Mouse (Mus musculus) fat pad, adult 2 months (tissue): Measurements from ENCODE around the gene Shq1.

Experiments used
- DNase-seq: peaks from one replicate; pipeline ENCODE4 v3.0.0-alpha.2; 2011; ENCODE audit warnings: low read depth, low spot score; ENCODE audit errors: extremely low read depth

The Shq1 gene

GRCm38 (mm10) chr6:100606805-100607204 is 64.2 kb downstream of the Shq1 start:
- DNase-seq: no peak

- DNase-seq: no peak
These were observed 67.3 kb downstream of the Shq1 start for GRCm38 (mm10) chr6:100603702-100604101.

GRCm38 (mm10) chr6:100601634-100602033 is 69.3 kb downstream of the Shq1 start:
- no peak for DNase-seq

- DNase-seq: no peak
These were observed 77.1 kb downstream of the Shq1 start for GRCm38 (mm10) chr6:100593857-100594256.

- no peak for DNase-seq
These were observed 78.0 kb downstream of the Shq1 start for GRCm38 (mm10) chr6:100592991-100593390.

- DNase-seq: no peak
These were observed 80.4 kb downstream of the Shq1 start for GRCm38 (mm10) chr6:100590602-100591001.

GRCm38 (mm10) chr6:100588876-100589275 is 82.1 kb downstream of the Shq1 start:
- DNase-seq: no peak

- no peak for DNase-seq
These were observed 84.2 kb downstream of the Shq1 start for GRCm38 (mm10) chr6:100586758-100587157.

GRCm38 (mm10) chr6:100581951-100582350 is 89.0 kb downstream of the Shq1 start:
- DNase-seq: no peak

- DNase-seq: no peak
These were observed 89.9 kb downstream of the Shq1 start for GRCm38 (mm10) chr6:100581056-100581455.

GRCm38 (mm10) chr6:100577590-100577989 is 93.4 kb downstream of the Shq1 start:
- DNase-seq: no peak

GRCm38 (mm10) chr6:100576171-100576570 is 94.8 kb downstream of the Shq1 start:
- no peak for DNase-seq

GRCm38 (mm10) chr6:100566774-100567173 is 104.2 kb downstream of the Shq1 start:
- no peak for DNase-seq

- DNase-seq: no peak
These were observed 106.4 kb downstream of the Shq1 start for GRCm38 (mm10) chr6:100564516-100564915.

- no peak for DNase-seq
These were observed 107.2 kb downstream of the Shq1 start for GRCm38 (mm10) chr6:100563552-100564341.

- no peak for DNase-seq
These were observed 108.0 kb downstream of the Shq1 start for GRCm38 (mm10) chr6:100562719-100563551.

- DNase-seq: peak; percentile 8
These were observed 112.9 kb downstream of the Shq1 start for GRCm38 (mm10) chr6:100558057-100558456.

GRCm38 (mm10) chr6:100542154-100542997 is 128.6 kb downstream of the Shq1 start:
- DNase-seq: no peak

GRCm38 (mm10) chr6:100539698-100540097 is 131.3 kb downstream of the Shq1 start:
- DNase-seq: no peak

GRCm38 (mm10) chr6:100538570-100538969 is 132.4 kb downstream of the Shq1 start:
- no peak for DNase-seq

- DNase-seq: no peak
These were observed 133.0 kb downstream of the Shq1 start for GRCm38 (mm10) chr6:100537987-100538386.
